Comparison of ENCODE assay signal across 16 mouse cellular contexts in the genomic region with DNA sequence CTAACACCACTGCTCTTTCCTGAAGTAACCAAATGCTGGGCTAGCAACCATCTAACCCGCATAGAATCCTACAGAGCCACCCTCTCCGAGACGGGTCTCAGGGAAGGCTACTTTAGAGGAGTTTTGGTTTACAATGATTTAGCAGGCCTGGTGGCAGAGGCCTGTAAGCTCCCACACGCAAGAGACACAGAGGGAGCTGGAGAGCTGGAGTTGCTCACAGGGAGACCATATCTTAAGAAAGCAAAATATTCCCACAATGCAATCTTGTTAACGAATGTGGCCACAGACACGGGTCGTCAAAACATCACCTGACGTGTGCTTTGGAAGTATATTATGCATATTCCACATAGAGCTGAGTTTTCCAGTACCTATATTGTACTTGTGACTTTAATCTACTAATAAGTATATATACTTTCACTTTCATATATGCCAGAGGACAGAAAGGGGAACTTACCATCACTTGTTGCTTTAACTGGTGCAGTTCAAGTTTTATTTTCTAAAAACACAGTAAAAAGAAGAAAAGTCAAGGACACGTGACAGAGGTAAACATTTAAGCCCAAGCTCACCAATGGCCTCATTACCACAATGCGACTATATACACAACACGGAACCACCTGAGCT. TPM values are rescaled to one million over a fixed set of nuclear protein-coding genes. Genes with fewer than 3 reads are reported as not detected.
A peak's percentile ranks its signal among the peaks of the same experiment; 100 is the strongest.
DNase-seq lines count a peak whose midpoint lies in the region; ATAC-seq and TF ChIP-seq lines count a peak whose summit lies in the region.
"Had no signal": no experiment of that assay in that cellular context is flagged by ENCODE, and none has a peak within 500 bp of the region (broad histone marks: within the 10 kb centered on the region; RNA-seq: fewer than 3 reads in every experiment).

No protein-coding gene starts in this region.

- 88% methylated on average over 11 of the region's 11 CpGs for WGBS in midbrain, embryonic 11.5 days
- WGBS in midbrain, embryonic 14.5 days: 93% methylated on average over 11 of the region's 11 CpGs

- no peak overlapping the region for H3K9ac ChIP-seq in midbrain, embryonic 11.5 days (ENCODE audit: low read length)
- H3K9ac ChIP-seq in midbrain, embryonic 14.5 days (replicated peaks; ENCODE audit: low read length): no peak overlapping the region
- H3K9ac ChIP-seq: forebrain, postnatal 0 days; heart, embryonic 15.5 days; hindbrain, embryonic 14.5 days; limb, embryonic 12.5 days had no signal

- no peaks in the 10 kb centered on the region for H3K4me1 ChIP-seq in midbrain, embryonic 11.5 days (ENCODE audit: control insufficient read depth, insufficient read depth, low read length)
- H3K4me1 ChIP-seq in midbrain, embryonic 14.5 days (ENCODE audit: control insufficient read depth, insufficient read depth, low read length): no peaks in the 10 kb centered on the region
- H3K4me1 ChIP-seq: heart, embryonic 15.5 days; limb, embryonic 12.5 days had no signal

- TF ChIP-seq CTCF in gastrocnemius, adult 2 months (IDR thresholded peaks at IDR 0.05): no peak

- H3K27me3 ChIP-seq in midbrain, embryonic 11.5 days (ENCODE audit: control insufficient read depth, insufficient read depth, low read length): no peaks in the 10 kb centered on the region
- no peaks in the 10 kb centered on the region for H3K27me3 ChIP-seq in midbrain, embryonic 14.5 days (ENCODE audit: control insufficient read depth, insufficient read depth, low read length)
- H3K27me3 ChIP-seq: heart, embryonic 15.5 days; limb, embryonic 12.5 days had no signal

- H3K36me3 ChIP-seq in midbrain, embryonic 11.5 days (ENCODE audit: control insufficient read depth, insufficient read depth, low read length): no peaks in the 10 kb centered on the region; the same call in 1 of the 2 replicates
- peaks cover 23% of the 10 kb centered on the region for H3K36me3 ChIP-seq in midbrain, embryonic 14.5 days (ENCODE audit: control insufficient read depth, insufficient read depth, low read length)

- ATAC-seq in midbrain, embryonic 11.5 days (ENCODE audit: low FRiP score): no peak
- no peak for ATAC-seq in midbrain, embryonic 14.5 days (ENCODE audit: low FRiP score, low TSS enrichment)
- ATAC-seq in inflammation-experienced regulatory T-cells, adult 6 months: peak; percentile 44
- no peak for ATAC-seq in frontal cortex, adult (ENCODE audit: low TSS enrichment)
- ATAC-seq: forebrain, postnatal 0 days had no signal

- no peak overlapping the region for H3K4me2 ChIP-seq in midbrain, embryonic 11.5 days
- no peak overlapping the region for H3K4me2 ChIP-seq in midbrain, embryonic 14.5 days (ENCODE audit: low read length)
- H3K4me2 ChIP-seq: heart, embryonic 15.5 days; hindbrain, embryonic 14.5 days; limb, embryonic 12.5 days had no signal

- no peaks in the 10 kb centered on the region for H3K9me3 ChIP-seq in midbrain, embryonic 11.5 days (ENCODE audit: control insufficient read depth, low read length)
- H3K9me3 ChIP-seq in midbrain, embryonic 14.5 days (ENCODE audit: control insufficient read depth, low read length): no peaks in the 10 kb centered on the region
- H3K9me3 ChIP-seq: G1E; heart, embryonic 15.5 days; limb, embryonic 12.5 days had no signal

- no peak for DNase-seq in gastrocnemius, adult 2 months
- no peak for DNase-seq in gastrocnemius, postnatal 10 days
- DNase-seq in midbrain, embryonic 11.5 days (ENCODE audit: low spot score, missing footprints): peak; percentile 49
- DNase-seq in midbrain, embryonic 14.5 days: no peak
- no peak for DNase-seq in left cerebral cortex, adult 18-20 months (ENCODE audit: low spot score in 2 of 2)
- no peak for DNase-seq in left cerebral cortex, postnatal 14 days (ENCODE audit: low spot score in 2 of 2)
- DNase-seq: cerebellum, adult 2 months; forebrain, postnatal 0 days; gastrocnemius, postnatal 25 days; layer of hippocampus, postnatal 36 days had no signal

- intact Hi-C loops in gastrocnemius, adult 2 months (cut with DNase I): loop anchor here (5.0 kb wide), 1 partner anchor 67 kb away; a partner anchor contains a TSS
- intact Hi-C loops in left cerebral cortex, postnatal 14 days (cut with DNase I): loop anchor here (5.0 kb wide), 1 partner anchor 67 kb away; a partner anchor contains a TSS

- H3K27ac ChIP-seq in gastrocnemius, adult 2 months: peak overlapping the region; percentile 5; the same call in 1 of the 2 replicates
- no peak overlapping the region for H3K27ac ChIP-seq in midbrain, embryonic 11.5 days (ENCODE audit: low read depth, low read length)
- H3K27ac ChIP-seq in midbrain, embryonic 14.5 days (replicated peaks; ENCODE audit: low read depth, low read length): no peak overlapping the region
- H3K27ac ChIP-seq: heart, embryonic 15.5 days; hindbrain, embryonic 14.5 days; limb, embryonic 12.5 days had no signal

- H3K4me3 ChIP-seq in gastrocnemius, adult 2 months: no peak overlapping the region
- no peak overlapping the region for H3K4me3 ChIP-seq in midbrain, embryonic 11.5 days (ENCODE audit: low read depth, low read length)
- H3K4me3 ChIP-seq in midbrain, embryonic 14.5 days (replicated peaks; ENCODE audit: low read depth, low read length): no peak overlapping the region
- H3K4me3 ChIP-seq: heart, embryonic 15.5 days; limb, embryonic 12.5 days had no signal

RNA-seq across cellular contexts. Expression of a gene that starts 10.8 kb away (rescaled TPM):
- 10 to 100 TPM; 30.4 to 36.1 TPM for total RNA-seq in gastrocnemius, adult 2 months (2021)
- total RNA-seq in gastrocnemius, postnatal 10 days (2021): 10 to 100 TPM; 22.0 to 22.6 TPM
- polyA plus RNA-seq in midbrain, embryonic 11.5 days (2014; fragmentation: Nextera tagmentation; extraction: Ambion mirVana): 10.8 and 11.2 TPM in 2 replicates
- polyA plus RNA-seq in midbrain, embryonic 14.5 days (2014; fragmentation: Nextera tagmentation; extraction: Ambion mirVana): 6.6 and 10.8 TPM in 2 replicates
- polyA plus RNA-seq in inflammation-experienced regulatory T-cells, adult 6 months (2017; shearing (Covaris generic)): 10 to 100 TPM in 2 of 3 experiments, 1 to 10 TPM in 1; 7.1 to 19.0 (median 17.0) TPM
- total RNA-seq in left cerebral cortex, adult 18-20 months (2021): 10 to 100 TPM; 17.1 to 17.9 TPM
- 10 to 100 TPM; 12.5 to 14.6 TPM for total RNA-seq in left cerebral cortex, postnatal 14 days (2021)
